20 mouse cellular contexts compared by ENCODE assay signal in the genomic region with DNA sequence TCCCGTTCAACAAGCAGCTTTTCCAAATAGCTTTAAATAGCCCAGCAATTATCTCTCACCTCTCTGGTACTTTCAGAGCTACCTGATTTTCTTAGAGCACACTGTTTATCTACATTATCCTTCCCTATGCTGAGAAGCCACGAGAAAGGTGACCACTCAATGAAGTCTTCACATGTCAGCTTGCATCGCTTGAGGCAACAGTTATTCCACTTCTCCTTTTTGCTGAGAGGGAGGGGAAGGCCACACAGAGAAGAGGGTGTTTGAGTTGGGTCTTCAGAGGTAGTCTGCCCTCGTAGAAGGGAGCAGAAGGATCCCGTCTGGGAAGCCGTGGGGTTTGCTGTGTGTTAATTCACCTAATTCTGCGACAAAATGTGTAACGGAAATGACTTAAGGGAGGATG.
"Had no signal": no experiment of that assay in that cellular context is flagged by ENCODE, and none has a peak within 500 bp of the region (broad histone marks: within the 10 kb centered on the region; RNA-seq: fewer than 3 reads in every experiment).

No protein-coding gene starts in this region.

- H3K9me3 ChIP-seq: limb, embryonic 12.5 days; limb, embryonic 15.5 days; liver, embryonic 12.5 days; liver, embryonic 15.5 days; lung, embryonic 15.5 days; midbrain, embryonic 13.5 days; neural tube, embryonic 12.5 days; neural tube, embryonic 15.5 days had no signal

- H3K4me1 ChIP-seq: liver, embryonic 12.5 days; liver, embryonic 15.5 days had no signal

- DNase-seq: kidney, adult 18-20 months; kidney, postnatal 36 days; left cerebral cortex, postnatal 4 days; lung, adult 18-20 months; lung, postnatal 10 days; lung, postnatal 36 days; right cerebral cortex, adult 18-20 months; right cerebral cortex, postnatal 25 days; spleen, adult 18-20 months; thymus, adult 18-20 months; thymus, postnatal 36 days had no signal

- H3K9ac ChIP-seq: limb, embryonic 12.5 days; limb, embryonic 15.5 days; liver, embryonic 12.5 days; liver, embryonic 15.5 days; lung, embryonic 15.5 days; midbrain, embryonic 13.5 days; neural tube, embryonic 12.5 days; neural tube, embryonic 15.5 days had no signal

- H3K36me3 ChIP-seq: limb, embryonic 12.5 days; limb, embryonic 15.5 days; liver, embryonic 12.5 days; liver, embryonic 15.5 days; lung, embryonic 15.5 days; midbrain, embryonic 13.5 days; neural tube, embryonic 12.5 days; neural tube, embryonic 15.5 days had no signal

- H3K27ac ChIP-seq: kidney, postnatal 0 days; limb, embryonic 12.5 days; limb, embryonic 15.5 days; liver, embryonic 12.5 days; liver, embryonic 15.5 days; lung, embryonic 15.5 days; midbrain, embryonic 13.5 days; neural tube, embryonic 12.5 days; neural tube, embryonic 15.5 days had no signal

- H3K4me3 ChIP-seq: limb, embryonic 12.5 days; limb, embryonic 15.5 days; liver, embryonic 12.5 days; liver, embryonic 15.5 days; lung, embryonic 15.5 days; midbrain, embryonic 13.5 days; neural tube, embryonic 12.5 days; neural tube, embryonic 15.5 days had no signal

- H3K4me2 ChIP-seq: limb, embryonic 12.5 days; limb, embryonic 15.5 days; liver, embryonic 12.5 days; liver, embryonic 15.5 days; lung, embryonic 15.5 days; midbrain, embryonic 13.5 days; neural tube, embryonic 12.5 days; neural tube, embryonic 15.5 days had no signal

- H3K27me3 ChIP-seq: limb, embryonic 12.5 days; limb, embryonic 15.5 days; liver, embryonic 12.5 days; liver, embryonic 15.5 days; lung, embryonic 15.5 days; midbrain, embryonic 13.5 days; neural tube, embryonic 12.5 days; neural tube, embryonic 15.5 days had no signal

- ATAC-seq: liver, embryonic 12.5 days; midbrain, embryonic 13.5 days had no signal
